Comparison of ENCODE assay signal across 38 mouse cellular contexts in the genomic region with DNA sequence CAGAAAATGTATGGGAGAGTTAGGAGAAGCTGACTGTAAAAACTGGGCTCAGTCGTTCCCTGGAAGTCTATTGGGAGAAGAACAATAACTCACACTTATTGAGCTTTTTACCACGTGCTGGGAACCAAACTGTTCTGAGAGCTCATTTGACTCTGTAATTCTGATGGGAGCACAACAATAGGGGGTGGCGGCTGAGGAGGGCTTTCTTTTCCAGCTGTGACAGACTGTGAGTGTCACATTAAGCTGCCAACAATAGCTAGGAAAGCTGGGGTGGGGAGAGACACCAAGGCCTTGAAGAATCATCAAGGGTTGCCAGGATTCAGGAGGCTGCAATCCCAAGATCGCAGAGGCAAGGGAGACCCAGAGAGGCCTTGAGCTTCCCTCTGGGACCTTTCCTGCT. TPM values are rescaled to one million over a fixed set of nuclear protein-coding genes. Genes with fewer than 3 reads are reported as not detected.
DNase-seq lines count a peak whose midpoint lies in the region; ATAC-seq lines count a peak whose summit lies in the region.
"Had no signal": no experiment of that assay in that cellular context is flagged by ENCODE, and none has a peak within 500 bp of the region (broad histone marks: within the 10 kb centered on the region; RNA-seq: fewer than 3 reads in every experiment).

No protein-coding gene starts in this region.

- DNase-seq in forebrain, embryonic 10.5 days (ENCODE audit: extremely low spot score, low spot score): no peak
- DNase-seq in midbrain, embryonic 10.5 days (ENCODE audit: low spot score): no peak
- DNase-seq in ZHBTc4 (ENCODE audit: low read depth, low spot score): peak; percentile 62
- DNase-seq: adrenal gland, postnatal 10 days; cerebellum, adult 11-12 months; cerebellum, adult 9-11 months; gastrocnemius, postnatal 25 days; heart, adult 11 months; heart, postnatal 36 days; kidney, adult 9 months; kidney, postnatal 10 days; layer of hippocampus, postnatal 36 days; left cerebral cortex, postnatal 4 days; liver, postnatal 0 days; lung, postnatal 36 days; midbrain, embryonic 14.5 days; retina, postnatal 1 day; right cerebral cortex, postnatal 14 days; thymus, postnatal 14 days had no signal

- no peak overlapping the region for H3K9ac ChIP-seq in forebrain, embryonic 16.5 days (replicated peaks; ENCODE audit: low read depth, low read length)
- H3K9ac ChIP-seq in midbrain, embryonic 13.5 days (replicated peaks): no peak overlapping the region
- no peak overlapping the region for H3K9ac ChIP-seq in neural tube, embryonic 15.5 days (replicated peaks)
- H3K9ac ChIP-seq: heart, embryonic 15.5 days; liver, embryonic 12.5 days; liver, postnatal 0 days; neural tube, embryonic 13.5 days; stomach, embryonic 15.5 days had no signal

- peak; percentile 77 for ATAC-seq in forebrain, embryonic 16.5 days
- ATAC-seq in midbrain, embryonic 13.5 days: no peak
- no peak for ATAC-seq in neural tube, embryonic 15.5 days (ENCODE audit: low FRiP score)
- ATAC-seq in megakaryocyte, adult 5-6 weeks (ENCODE audit: poor library complexity, severe bottlenecking): no peak
- ATAC-seq: intestine, postnatal 0 days; liver, embryonic 12.5 days; liver, postnatal 0 days had no signal

- no peaks in the 10 kb centered on the region for H3K9me3 ChIP-seq in forebrain, embryonic 16.5 days (ENCODE audit: control insufficient read depth, low read length)
- H3K9me3 ChIP-seq in forebrain, embryonic 10.5 days: no peaks in the 10 kb centered on the region
- H3K9me3 ChIP-seq in midbrain, embryonic 10.5 days (replicated peaks): no peaks in the 10 kb centered on the region
- no peaks in the 10 kb centered on the region for H3K9me3 ChIP-seq in midbrain, embryonic 13.5 days
- no peaks in the 10 kb centered on the region for H3K9me3 ChIP-seq in neural tube, embryonic 15.5 days (replicated peaks)
- H3K9me3 ChIP-seq: heart, embryonic 10.5 days; heart, embryonic 15.5 days; liver, embryonic 12.5 days; megakaryocyte, embryonic 14.5 days; neural tube, embryonic 13.5 days; stomach, embryonic 15.5 days had no signal

- no peaks in the 10 kb centered on the region for H3K36me3 ChIP-seq in forebrain, embryonic 16.5 days (ENCODE audit: control insufficient read depth, insufficient read depth)
- H3K36me3 ChIP-seq in forebrain, embryonic 10.5 days (replicated peaks): no peaks in the 10 kb centered on the region
- H3K36me3 ChIP-seq in midbrain, embryonic 10.5 days: no peaks in the 10 kb centered on the region
- no peaks in the 10 kb centered on the region for H3K36me3 ChIP-seq in midbrain, embryonic 13.5 days
- H3K36me3 ChIP-seq in neural tube, embryonic 15.5 days: no peaks in the 10 kb centered on the region
- H3K36me3 ChIP-seq: heart, embryonic 10.5 days; heart, embryonic 15.5 days; liver, embryonic 12.5 days; neural tube, embryonic 13.5 days; stomach, embryonic 15.5 days had no signal

- no peak overlapping the region for H3K4me2 ChIP-seq in forebrain, embryonic 16.5 days (ENCODE audit: low read length)
- no peak overlapping the region for H3K4me2 ChIP-seq in midbrain, embryonic 13.5 days (replicated peaks)
- H3K4me2 ChIP-seq in neural tube, embryonic 15.5 days: no peak overlapping the region
- H3K4me2 ChIP-seq: heart, embryonic 15.5 days; liver, embryonic 12.5 days; neural tube, embryonic 13.5 days; stomach, embryonic 15.5 days had no signal

- H3K27me3 ChIP-seq in forebrain, embryonic 16.5 days (replicated peaks; ENCODE audit: control insufficient read depth, insufficient read depth, low read length): no peaks in the 10 kb centered on the region
- 0 out of 2 replicates have a peak, but pooled peaks cover 1% of the 10 kb centered on the region for H3K27me3 ChIP-seq in forebrain, embryonic 10.5 days (ENCODE audit: poor library complexity, severe bottlenecking)
- H3K27me3 ChIP-seq in midbrain, embryonic 10.5 days (ENCODE audit: low read depth, poor library complexity, severe bottlenecking): peaks cover under 1% of the 10 kb centered on the region
- H3K27me3 ChIP-seq in midbrain, embryonic 13.5 days: 0 out of 2 replicates have a peak, but pooled peaks cover 5% of the 10 kb centered on the region
- H3K27me3 ChIP-seq in neural tube, embryonic 15.5 days (replicated peaks): no peaks in the 10 kb centered on the region
- H3K27me3 ChIP-seq: stomach, embryonic 15.5 days had no signal

- no peak overlapping the region for H3K27ac ChIP-seq in forebrain, embryonic 16.5 days (ENCODE audit: low read length)
- H3K27ac ChIP-seq in forebrain, embryonic 10.5 days: no peak overlapping the region
- peak overlapping the region; percentile 63 for H3K27ac ChIP-seq in midbrain, embryonic 10.5 days (replicated peaks)
- H3K27ac ChIP-seq in midbrain, embryonic 13.5 days: no peak overlapping the region
- 0 out of 2 replicates have a peak overlapping the region, but pooled peaks have one; percentile 37 for H3K27ac ChIP-seq in neural tube, embryonic 15.5 days (replicated peaks)
- H3K27ac ChIP-seq: heart, embryonic 10.5 days; heart, embryonic 15.5 days; liver, embryonic 12.5 days; neural tube, embryonic 13.5 days; stomach, embryonic 15.5 days had no signal

- 16% methylated on average over 4 of the region's 4 CpGs for WGBS in forebrain, embryonic 16.5 days
- 23% methylated on average over 4 of the region's 4 CpGs for WGBS in forebrain, embryonic 10.5 days
- WGBS in midbrain, embryonic 10.5 days: 24% methylated on average over 4 of the region's 4 CpGs
- 9% methylated on average over 4 of the region's 4 CpGs for WGBS in midbrain, embryonic 13.5 days
- 8% methylated on average over 4 of the region's 4 CpGs for WGBS in neural tube, embryonic 15.5 days

- no peak overlapping the region for H3K4me3 ChIP-seq in forebrain, embryonic 16.5 days (replicated peaks; ENCODE audit: low read length)
- H3K4me3 ChIP-seq in forebrain, embryonic 10.5 days: no peak overlapping the region
- no peak overlapping the region for H3K4me3 ChIP-seq in midbrain, embryonic 10.5 days
- H3K4me3 ChIP-seq in midbrain, embryonic 13.5 days (replicated peaks): no peak overlapping the region
- no peak overlapping the region for H3K4me3 ChIP-seq in neural tube, embryonic 15.5 days (replicated peaks)
- H3K4me3 ChIP-seq: erythroblast, embryonic 14.5 days; heart, embryonic 10.5 days; heart, embryonic 15.5 days; liver, embryonic 12.5 days; neural tube, embryonic 13.5 days; stomach, embryonic 15.5 days had no signal

- H3K4me1 ChIP-seq in forebrain, embryonic 16.5 days (replicated peaks; ENCODE audit: control insufficient read depth, insufficient read depth, low read length): no peaks in the 10 kb centered on the region
- H3K4me1 ChIP-seq in forebrain, embryonic 10.5 days: peaks cover 7% of the 10 kb centered on the region; the same call in 1 of the 2 replicates
- peaks cover 12% of the 10 kb centered on the region for H3K4me1 ChIP-seq in midbrain, embryonic 10.5 days
- 0 out of 2 replicates have a peak, but pooled peaks cover 7% of the 10 kb centered on the region for H3K4me1 ChIP-seq in midbrain, embryonic 13.5 days (replicated peaks)
- H3K4me1 ChIP-seq in neural tube, embryonic 15.5 days: peaks cover 6% of the 10 kb centered on the region; the same call in 1 of the 2 replicates
- H3K4me1 ChIP-seq: heart, embryonic 15.5 days; liver, embryonic 12.5 days; megakaryocyte, embryonic 14.5 days; stomach, embryonic 15.5 days had no signal

RNA-seq across cellular contexts. Expression of gene Syndig1l, which starts 12.5 kb away (rescaled TPM):
- 3.4 and 4.2 TPM in 2 replicates for polyA plus RNA-seq in forebrain, embryonic 16.5 days (2015; fragmentation: Nextera tagmentation; extraction: Ambion mirVana)
- 0.10 and 0.15 TPM in 2 replicates for polyA plus RNA-seq in forebrain, embryonic 10.5 days (2016; fragmentation: Nextera tagmentation; extraction: Ambion mirVana)
- 0.10 and 0.15 TPM in 2 replicates for polyA plus RNA-seq in midbrain, embryonic 10.5 days (2016; fragmentation: Nextera tagmentation; extraction: Ambion mirVana)
- 2.9 and 3.6 TPM in 2 replicates for polyA plus RNA-seq in midbrain, embryonic 13.5 days (2015; fragmentation: Nextera tagmentation; extraction: Ambion mirVana)
- 7.3 and 10.2 TPM in 2 replicates for polyA plus RNA-seq in neural tube, embryonic 15.5 days (2015; fragmentation: Nextera tagmentation; extraction: Ambion mirVana)
- total RNA-seq in megakaryocyte, adult 5-6 weeks (2015): not detected in 2 replicates
- total RNA-seq in megakaryocyte, adult 5-6 weeks (2017): not detected in 2 replicates
- total RNA-seq: gastrocnemius, adult 18-20 months; gastrocnemius, postnatal 25 days; heart, postnatal 36 days had no signal
- polyA plus RNA-seq: heart, embryonic 15.5 days; liver, embryonic 12.5 days; liver, postnatal 0 days; lung, embryonic 16.5 days; small intestine, adult 2 months had no signal

RNA-seq across cellular contexts. Expression of gene Vrtn, which starts 45.4 kb away (rescaled TPM):
- 0.18 TPM in 1 of 2 replicates, not detected in the other for polyA plus RNA-seq in forebrain, embryonic 16.5 days (2015; fragmentation: Nextera tagmentation; extraction: Ambion mirVana)
- not detected in 2 replicates for polyA plus RNA-seq in forebrain, embryonic 10.5 days (2016; fragmentation: Nextera tagmentation; extraction: Ambion mirVana)
- polyA plus RNA-seq in midbrain, embryonic 10.5 days (2016; fragmentation: Nextera tagmentation; extraction: Ambion mirVana): not detected in 2 replicates
- not detected in 2 replicates for polyA plus RNA-seq in midbrain, embryonic 13.5 days (2015; fragmentation: Nextera tagmentation; extraction: Ambion mirVana)
- polyA plus RNA-seq in neural tube, embryonic 15.5 days (2015; fragmentation: Nextera tagmentation; extraction: Ambion mirVana): 0.37 TPM in 1 of 2 replicates, not detected in the other
- total RNA-seq in megakaryocyte, adult 5-6 weeks (2015): not detected in 2 replicates
- not detected in 2 replicates for total RNA-seq in megakaryocyte, adult 5-6 weeks (2017)
- total RNA-seq: adrenal gland, postnatal 10 days; gastrocnemius, adult 18-20 months; gastrocnemius, postnatal 25 days; heart, postnatal 36 days; layer of hippocampus, postnatal 36 days; left cerebral cortex, postnatal 4 days had no signal
- polyA plus RNA-seq: embryonic facial prominence, embryonic 14.5 days; erythroblast, embryonic 14.5 days; frontal cortex, adult 2 months; heart, embryonic 10.5 days; heart, embryonic 15.5 days; intestine, postnatal 0 days; large intestine, adult 2 months; liver, embryonic 12.5 days; liver, postnatal 0 days; lung, embryonic 16.5 days; midbrain, embryonic 14.5 days; neural tube, embryonic 13.5 days; small intestine, adult 2 months; stomach, embryonic 15.5 days; urinary bladder, adult 2 months had no signal

Comparison
In these comparisons a context has a peak if more than half of its experiments do, and no peak if none do; other contexts are left out.
1. H3K27ac ChIP-seq: peak in midbrain, embryonic 10.5 days (single experiment) and neural tube, embryonic 15.5 days (single experiment); none in forebrain, embryonic 16.5 days (single experiment), forebrain, embryonic 10.5 days (single experiment) and midbrain, embryonic 13.5 days (single experiment).